In genomic region chr4:49088205-49088604, GRCm38 (mm10) we compare ENCODE assay signal across 30 mouse cellular contexts. TPM values are rescaled to one million over a fixed set of nuclear protein-coding genes. Genes with fewer than 3 reads are reported as not detected.
DNase-seq lines count a peak whose midpoint lies in the region; ATAC-seq and TF ChIP-seq lines count a peak whose summit lies in the region.
"Had no signal": no experiment of that assay in that cellular context is flagged by ENCODE, and none has a peak within 500 bp of the region (broad histone marks: within the 10 kb centered on the region; RNA-seq: fewer than 3 reads in every experiment).

No protein-coding gene starts in this region.

- H3K9me3 ChIP-seq in forebrain, embryonic 16.5 days (ENCODE audit: control insufficient read depth, low read length): no peaks in the 10 kb centered on the region
- H3K9me3 ChIP-seq in forebrain, embryonic 11.5 days (ENCODE audit: control insufficient read depth, low read length): no peaks in the 10 kb centered on the region
- 0 out of 2 replicates have a peak, but pooled peaks cover 2% of the 10 kb centered on the region for H3K9me3 ChIP-seq in midbrain, embryonic 14.5 days (ENCODE audit: control insufficient read depth, low read length)
- no peaks in the 10 kb centered on the region for H3K9me3 ChIP-seq in midbrain, postnatal 0 days (ENCODE audit: low read length)
- H3K9me3 ChIP-seq: embryonic facial prominence, embryonic 12.5 days; embryonic facial prominence, embryonic 15.5 days; heart, embryonic 10.5 days; heart, embryonic 13.5 days; hindbrain, embryonic 12.5 days; intestine, embryonic 15.5 days had no signal

- H3K4me2 ChIP-seq in forebrain, embryonic 16.5 days (ENCODE audit: low read length): no peak overlapping the region
- H3K4me2 ChIP-seq in forebrain, embryonic 11.5 days (ENCODE audit: low read depth, low read length, severe bottlenecking): no peak overlapping the region
- H3K4me2 ChIP-seq in midbrain, embryonic 14.5 days (ENCODE audit: low read length): no peak overlapping the region
- H3K4me2 ChIP-seq in midbrain, postnatal 0 days (ENCODE audit: low read depth, low read length, poor library complexity, severe bottlenecking): no peak overlapping the region
- H3K4me2 ChIP-seq: embryonic facial prominence, embryonic 12.5 days; embryonic facial prominence, embryonic 15.5 days; heart, embryonic 13.5 days; hindbrain, embryonic 12.5 days; intestine, embryonic 15.5 days had no signal

- H3K4me3 ChIP-seq in forebrain, embryonic 16.5 days (replicated peaks; ENCODE audit: low read length): no peak overlapping the region
- H3K4me3 ChIP-seq in forebrain, embryonic 11.5 days (ENCODE audit: low read depth, low read length): no peak overlapping the region
- no peak overlapping the region for H3K4me3 ChIP-seq in midbrain, embryonic 14.5 days (replicated peaks; ENCODE audit: low read depth, low read length)
- no peak overlapping the region for H3K4me3 ChIP-seq in midbrain, postnatal 0 days (ENCODE audit: low read depth, low read length)
- H3K4me3 ChIP-seq: embryonic facial prominence, embryonic 12.5 days; embryonic facial prominence, embryonic 15.5 days; heart, adult 2 months; heart, embryonic 10.5 days; heart, embryonic 13.5 days; hindbrain, embryonic 12.5 days; intestine, embryonic 15.5 days had no signal

- 9% methylated on average over 3 of the region's 3 CpGs for WGBS in forebrain, embryonic 16.5 days
- WGBS in forebrain, embryonic 11.5 days: 32% methylated on average over 3 of the region's 3 CpGs
- WGBS in midbrain, embryonic 14.5 days: 34% methylated on average over 3 of the region's 3 CpGs
- 20% methylated on average over 3 of the region's 3 CpGs for WGBS in midbrain, postnatal 0 days

- TF ChIP-seq CTCF in midbrain, postnatal 0 days (IDR thresholded peaks at IDR 0.05): no peak
- no peak for TF ChIP-seq CTCF in brain, embryonic 14.5 days (IDR thresholded peaks at IDR 0.05; ENCODE audit: borderline replicate concordance, extremely low read depth, insufficient read depth, insufficient read length)

- no peak for DNase-seq in forebrain, embryonic 11.5 days (ENCODE audit: low spot score)
- peak; percentile 21 for DNase-seq in midbrain, embryonic 14.5 days
- DNase-seq in midbrain, postnatal 0 days (ENCODE audit: low spot score): no peak
- DNase-seq in brain, embryonic 14.5 days (ENCODE audit: low read depth): peak; percentile 52
- no peak for DNase-seq in cerebellum, adult 8-10 months
- DNase-seq: adrenal gland, adult 8-10 months; adrenal gland, postnatal 25 days; cerebellum, adult 18-20 months; cerebellum, adult 9-11 months; cerebellum, postnatal 25 days; gastrocnemius, postnatal 10 days; gastrocnemius, postnatal 36 days; heart, adult 2 months; heart, postnatal 14 days; heart, postnatal 4 days; kidney, adult 11 months had no signal

- ATAC-seq in forebrain, embryonic 16.5 days: peak; percentile 45; the same call in 1 of the 2 replicates
- ATAC-seq in forebrain, embryonic 11.5 days (replicated peaks; ENCODE audit: low FRiP score): no peak
- no peak for ATAC-seq in midbrain, embryonic 14.5 days (ENCODE audit: low FRiP score, low TSS enrichment)
- ATAC-seq in midbrain, postnatal 0 days (ENCODE audit: low FRiP score): no peak
- ATAC-seq: activated CD4-positive, CD25-positive, alpha-beta regulatory T cell, adult 4 months; CD4-positive, CD25-positive, alpha-beta regulatory T cell, adult 4 months; intestine, embryonic 15.5 days had no signal

- H3K27ac ChIP-seq in forebrain, embryonic 16.5 days (ENCODE audit: low read length): no peak overlapping the region
- H3K27ac ChIP-seq in forebrain, embryonic 11.5 days (ENCODE audit: low read depth, low read length): no peak overlapping the region
- no peak overlapping the region for H3K27ac ChIP-seq in midbrain, embryonic 14.5 days (replicated peaks; ENCODE audit: low read depth, low read length)
- H3K27ac ChIP-seq in midbrain, postnatal 0 days (ENCODE audit: low read depth, low read length): no peak overlapping the region
- H3K27ac ChIP-seq: embryonic facial prominence, embryonic 12.5 days; embryonic facial prominence, embryonic 15.5 days; heart, adult 2 months; heart, embryonic 10.5 days; heart, embryonic 13.5 days; hindbrain, embryonic 12.5 days; intestine, embryonic 15.5 days had no signal

- no peak overlapping the region for H3K9ac ChIP-seq in forebrain, embryonic 16.5 days (replicated peaks; ENCODE audit: low read depth, low read length)
- no peak overlapping the region for H3K9ac ChIP-seq in forebrain, embryonic 11.5 days (ENCODE audit: low read length)
- no peak overlapping the region for H3K9ac ChIP-seq in midbrain, embryonic 14.5 days (replicated peaks; ENCODE audit: low read length)
- H3K9ac ChIP-seq in midbrain, postnatal 0 days (replicated peaks; ENCODE audit: low read length, poor library complexity, severe bottlenecking): no peak overlapping the region
- H3K9ac ChIP-seq: embryonic facial prominence, embryonic 12.5 days; embryonic facial prominence, embryonic 15.5 days; heart, embryonic 13.5 days; hindbrain, embryonic 12.5 days; intestine, embryonic 15.5 days had no signal

- TF ChIP-seq POLR2A in brain, embryonic 14.5 days (IDR thresholded peaks at IDR 0.05; ENCODE audit: borderline replicate concordance, extremely low read depth, insufficient read depth, insufficient read length, poor library complexity, severe bottlenecking): no peak

- H3K27me3 ChIP-seq in forebrain, embryonic 16.5 days (replicated peaks; ENCODE audit: control insufficient read depth, insufficient read depth, low read length): no peaks in the 10 kb centered on the region
- H3K27me3 ChIP-seq in forebrain, embryonic 11.5 days (ENCODE audit: control insufficient read depth, insufficient read depth, low read length): no peaks in the 10 kb centered on the region
- no peaks in the 10 kb centered on the region for H3K27me3 ChIP-seq in midbrain, embryonic 14.5 days (ENCODE audit: control insufficient read depth, insufficient read depth, low read length)
- no peaks in the 10 kb centered on the region for H3K27me3 ChIP-seq in midbrain, postnatal 0 days (ENCODE audit: insufficient read depth, low read length)
- H3K27me3 ChIP-seq: embryonic facial prominence, embryonic 12.5 days; embryonic facial prominence, embryonic 15.5 days; heart, embryonic 13.5 days; hindbrain, embryonic 12.5 days; intestine, embryonic 15.5 days had no signal

- H3K36me3 ChIP-seq in forebrain, embryonic 16.5 days (ENCODE audit: control insufficient read depth, insufficient read depth): no peaks in the 10 kb centered on the region
- H3K36me3 ChIP-seq in forebrain, embryonic 11.5 days (ENCODE audit: control insufficient read depth, insufficient read depth, low read length): no peaks in the 10 kb centered on the region
- H3K36me3 ChIP-seq in midbrain, embryonic 14.5 days (ENCODE audit: control insufficient read depth, insufficient read depth, low read length): no peaks in the 10 kb centered on the region
- H3K36me3 ChIP-seq in midbrain, postnatal 0 days (ENCODE audit: insufficient read depth, low read length): no peaks in the 10 kb centered on the region
- H3K36me3 ChIP-seq: embryonic facial prominence, embryonic 12.5 days; embryonic facial prominence, embryonic 15.5 days; heart, embryonic 10.5 days; heart, embryonic 13.5 days; hindbrain, embryonic 12.5 days; intestine, embryonic 15.5 days had no signal

- H3K4me1 ChIP-seq in forebrain, embryonic 16.5 days (replicated peaks; ENCODE audit: control insufficient read depth, insufficient read depth, low read length): peaks cover 10% of the 10 kb centered on the region
- H3K4me1 ChIP-seq in forebrain, embryonic 11.5 days (replicated peaks; ENCODE audit: control insufficient read depth, insufficient read depth, low read length): no peaks in the 10 kb centered on the region
- H3K4me1 ChIP-seq in midbrain, embryonic 14.5 days (ENCODE audit: control insufficient read depth, insufficient read depth, low read length): 0 out of 2 replicates have a peak, but pooled peaks cover 5% of the 10 kb centered on the region
- no peaks in the 10 kb centered on the region for H3K4me1 ChIP-seq in midbrain, postnatal 0 days (ENCODE audit: insufficient read depth, low read length)
- H3K4me1 ChIP-seq: embryonic facial prominence, embryonic 12.5 days; embryonic facial prominence, embryonic 15.5 days; heart, embryonic 10.5 days; heart, embryonic 13.5 days; hindbrain, embryonic 12.5 days; intestine, embryonic 15.5 days had no signal

RNA-seq across cellular contexts. Expression of gene Plppr1, which starts 29.1 kb away (rescaled TPM):
- 59.8 and 60.2 TPM in 2 replicates for polyA plus RNA-seq in forebrain, embryonic 16.5 days (2015; fragmentation: Nextera tagmentation; extraction: Ambion mirVana)
- polyA plus RNA-seq in forebrain, embryonic 11.5 days (2014; fragmentation: Nextera tagmentation; extraction: Ambion mirVana): 9.3 and 10.1 TPM in 2 replicates
- 57.2 and 60.8 TPM in 2 replicates for polyA plus RNA-seq in midbrain, embryonic 14.5 days (2014; fragmentation: Nextera tagmentation; extraction: Ambion mirVana)
- total RNA-seq in midbrain, postnatal 0 days (2014; rRNA removed): 41.0 and 51.6 TPM in 2 replicates
- 54.6 and 55.1 TPM in 2 replicates for polyA plus RNA-seq in midbrain, postnatal 0 days (2015; fragmentation: Nextera tagmentation; extraction: Ambion mirVana)
- 22.5 and 33.5 TPM in 2 replicates for polyA plus RNA-seq in brain, embryonic 14.5 days (2012; rRNA removed)
- total RNA-seq: common myeloid progenitor, adult 5-6 weeks; gastrocnemius, adult 18-20 months; gastrocnemius, postnatal 36 days; granulocyte monocyte progenitor cell, adult 5-6 weeks; MEL had no signal
- polyA plus RNA-seq: C2C12; heart, adult 2 months had no signal

Comparison
In these comparisons a context has a peak if more than half of its experiments do, and no peak if none do; other contexts are left out.
1. DNase-seq: peak in midbrain, embryonic 14.5 days (single experiment) and brain, embryonic 14.5 days (single experiment); none in forebrain, embryonic 11.5 days (single experiment), midbrain, postnatal 0 days (single experiment) and cerebellum, adult 8-10 months (single experiment).